Mouse (Mus musculus): Measurements from ENCODE around the gene Clk4. TPM values are rescaled to one million over a fixed set of nuclear protein-coding genes. Genes with fewer than 3 reads are reported as not detected.

Clk4 gene
- polyA plus RNA-seq (2012), result 1.3 and 1.6 TPM in 2 replicates

DNA sequence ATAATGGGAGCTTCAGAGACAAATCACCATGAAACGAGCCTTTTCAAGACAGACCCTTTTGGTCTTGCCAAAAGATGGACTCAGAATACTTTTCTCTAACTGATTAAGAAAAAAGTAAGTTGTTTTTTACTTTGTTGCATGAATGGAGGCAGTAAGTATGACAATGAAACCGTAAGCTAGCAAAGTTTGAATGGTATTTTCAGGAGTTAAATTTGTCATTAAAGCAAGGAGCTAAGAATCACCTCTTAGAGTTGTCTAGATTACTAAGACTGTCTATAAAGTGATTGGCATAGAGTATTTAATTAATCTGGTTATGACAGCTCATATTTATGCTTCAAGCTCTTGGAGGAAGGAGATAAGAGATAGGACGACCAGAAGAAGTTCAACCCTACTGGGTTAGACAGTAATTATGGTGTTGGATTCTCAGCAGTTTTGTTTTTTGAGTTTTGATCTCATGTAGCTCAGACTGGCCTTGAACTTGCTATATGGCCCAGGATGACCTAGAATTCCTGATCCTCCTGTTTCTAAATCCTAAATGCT, at the start of gene Clk4:
Gene Clk4 (plus strand): TSS at position 51 of the 540 bp plus-strand sequence.
- TF ChIP-seq GATA1 (IDR thresholded peaks at IDR 0.05; ENCODE audit: low read length), result no peak

DNA sequence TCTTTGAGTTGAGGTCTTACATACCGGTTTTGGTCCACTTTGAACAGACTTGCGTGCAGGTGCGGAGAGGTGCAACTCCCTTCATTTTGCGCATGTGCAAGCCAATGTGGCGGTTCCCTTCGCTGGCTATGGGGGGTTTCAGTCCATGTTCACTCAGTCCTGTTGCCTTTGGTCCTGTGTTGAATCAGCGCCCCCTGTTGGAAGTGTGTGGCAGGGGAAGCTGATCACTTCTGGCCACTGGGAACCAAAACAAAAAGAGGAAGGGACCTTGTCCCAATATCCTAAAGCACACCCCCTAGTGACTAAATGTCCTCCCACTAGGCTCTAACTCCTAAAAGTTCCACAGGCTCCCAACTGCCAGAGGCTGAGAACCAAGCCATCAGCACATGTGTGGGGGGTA, 47.5 kb upstream of the Clk4 start:
- TF ChIP-seq GATA1 (IDR thresholded peaks at IDR 0.05; ENCODE audit: low read length), result no peak

DNA sequence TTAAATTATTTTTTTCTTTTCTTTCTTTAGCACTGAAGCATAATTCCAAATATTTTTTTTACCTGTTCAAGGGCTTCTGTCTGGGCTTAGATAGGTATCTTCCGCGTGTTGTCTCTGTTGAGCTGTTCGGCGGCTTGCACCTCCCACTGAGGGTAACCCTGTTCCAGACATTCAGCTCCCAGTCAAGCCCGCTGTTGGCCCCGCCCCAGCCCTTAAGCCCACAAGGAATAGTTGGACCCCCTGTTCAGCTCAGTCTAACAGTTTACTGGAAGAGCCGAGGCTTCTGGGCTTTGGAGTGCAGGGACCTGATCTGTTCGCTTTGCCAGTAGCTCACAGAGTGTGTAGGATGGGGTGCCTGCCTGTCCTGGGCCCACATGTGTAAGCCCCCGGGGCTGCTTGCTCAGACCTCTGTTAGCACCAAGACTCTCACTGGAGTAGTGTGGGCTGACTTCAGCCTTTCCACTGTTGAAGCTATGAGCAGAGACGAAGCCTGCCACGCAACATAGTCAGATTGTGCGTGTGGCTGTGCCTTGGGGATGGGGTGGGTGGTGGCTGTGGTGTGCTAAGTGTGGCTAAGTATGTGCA, 42.0 kb upstream of the Clk4 start:
- no peak for TF ChIP-seq GATA1 (IDR thresholded peaks at IDR 0.05; ENCODE audit: low read length)

DNA sequence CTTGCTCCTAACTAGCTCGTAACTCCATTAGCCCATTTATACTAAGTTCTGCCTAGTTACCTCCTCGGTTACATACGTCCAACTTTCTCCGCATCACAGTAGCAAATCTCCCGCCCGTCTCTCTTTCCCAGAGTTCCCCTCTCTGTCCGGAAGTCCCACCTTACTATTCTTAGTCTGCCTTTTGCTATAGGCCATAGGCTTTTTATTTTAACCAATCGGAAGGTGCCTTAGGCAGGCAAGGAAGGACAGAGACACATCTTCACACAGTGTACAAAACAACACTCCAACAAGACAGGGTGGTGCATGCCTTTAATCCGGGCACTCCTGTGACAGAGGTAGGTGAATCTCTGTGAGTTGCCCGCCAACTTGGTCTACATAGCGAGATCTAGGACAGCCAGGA, 41.2 kb upstream of the Clk4 start, which contains the start of gene Gm12569:
Gene Gm12569 (plus strand): TSS at position 166 of the 400 bp plus-strand sequence.
- TF ChIP-seq GATA1 (IDR thresholded peaks at IDR 0.05; ENCODE audit: low read length), result no peak

DNA sequence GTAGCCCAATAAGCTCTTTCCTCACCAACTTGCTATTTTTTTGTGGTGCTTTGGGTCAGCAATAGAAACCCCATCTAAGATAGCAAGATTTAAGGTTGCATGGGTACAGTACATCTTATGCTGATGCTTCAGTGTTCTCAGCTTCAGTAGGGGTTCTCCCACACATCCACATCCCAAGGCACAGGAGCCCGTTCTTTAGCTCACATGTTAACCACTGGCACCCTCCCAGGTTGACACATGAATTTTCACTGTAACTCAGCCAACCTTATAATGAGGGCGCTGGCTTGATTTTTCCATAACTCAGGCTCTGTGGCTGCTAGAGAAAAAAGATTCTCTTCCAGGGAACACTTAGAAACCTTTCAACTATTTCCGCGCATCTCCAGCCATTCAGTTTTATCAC, 34.4 kb upstream of the Clk4 start:
- no peak for TF ChIP-seq GATA1 (IDR thresholded peaks at IDR 0.05; ENCODE audit: low read length)

DNA sequence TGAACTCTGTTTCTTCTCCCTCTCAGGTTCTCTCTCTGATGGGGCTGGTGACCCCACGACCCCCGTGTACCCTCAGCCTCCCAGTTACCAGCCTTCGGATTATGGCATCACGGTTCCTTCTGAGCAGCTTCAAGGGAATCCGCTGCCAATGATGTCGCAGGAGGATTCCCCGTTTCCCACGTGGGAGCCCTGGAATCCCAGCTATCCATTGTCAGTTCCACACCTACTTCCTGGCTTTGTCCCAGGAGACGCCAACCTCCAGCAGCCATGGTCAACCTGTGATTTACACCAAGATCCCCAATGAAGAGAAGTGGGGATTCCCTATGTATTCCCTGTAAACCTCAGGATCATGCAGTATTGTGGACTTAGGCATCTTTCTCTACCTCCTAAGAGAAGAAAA, 26.9 kb upstream of the Clk4 start:
- no peak for TF ChIP-seq GATA1 (IDR thresholded peaks at IDR 0.05; ENCODE audit: low read length)

DNA sequence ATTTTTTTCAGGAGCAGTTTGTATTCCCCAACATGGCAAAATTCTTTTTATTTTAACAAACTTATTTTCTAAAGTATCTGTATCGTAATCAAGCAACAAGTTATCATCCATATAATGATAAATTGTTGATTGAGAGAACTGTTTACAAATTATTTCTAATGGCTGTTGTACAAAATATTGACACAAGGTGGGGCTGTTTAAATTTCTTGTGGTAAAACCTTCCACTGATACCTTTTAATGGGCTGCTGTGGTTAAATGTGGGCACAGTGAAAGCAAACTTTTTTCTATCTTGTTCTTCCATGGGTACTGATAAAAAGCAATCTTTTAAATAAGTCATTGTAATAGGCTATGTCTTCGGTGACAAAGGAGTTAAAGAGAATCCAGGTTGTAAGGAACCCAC, 18.6 kb upstream of the Clk4 start:
- TF ChIP-seq GATA1 (IDR thresholded peaks at IDR 0.05; ENCODE audit: low read length), result no peak

DNA sequence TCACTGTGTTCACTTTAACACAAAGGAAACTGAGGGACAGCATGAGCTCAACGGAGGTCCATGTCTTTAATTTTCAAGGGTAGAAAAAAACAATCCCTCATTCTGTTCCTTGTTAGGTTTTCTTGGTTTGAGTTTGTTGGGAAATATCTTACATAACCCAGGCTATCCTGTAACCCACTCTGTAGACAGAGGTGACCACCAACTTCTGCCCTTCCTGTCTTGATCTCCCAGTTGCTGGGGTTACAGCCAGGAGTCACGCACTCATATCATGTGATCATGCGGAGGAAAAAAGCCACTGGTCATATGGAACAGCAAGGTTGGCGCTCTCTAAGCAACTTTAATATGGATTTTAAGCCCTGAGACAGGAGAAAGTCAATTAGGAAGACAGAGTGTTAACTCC, 4.5 kb upstream of the Clk4 start:
- no peak for TF ChIP-seq GATA1 (IDR thresholded peaks at IDR 0.05; ENCODE audit: low read length)

DNA sequence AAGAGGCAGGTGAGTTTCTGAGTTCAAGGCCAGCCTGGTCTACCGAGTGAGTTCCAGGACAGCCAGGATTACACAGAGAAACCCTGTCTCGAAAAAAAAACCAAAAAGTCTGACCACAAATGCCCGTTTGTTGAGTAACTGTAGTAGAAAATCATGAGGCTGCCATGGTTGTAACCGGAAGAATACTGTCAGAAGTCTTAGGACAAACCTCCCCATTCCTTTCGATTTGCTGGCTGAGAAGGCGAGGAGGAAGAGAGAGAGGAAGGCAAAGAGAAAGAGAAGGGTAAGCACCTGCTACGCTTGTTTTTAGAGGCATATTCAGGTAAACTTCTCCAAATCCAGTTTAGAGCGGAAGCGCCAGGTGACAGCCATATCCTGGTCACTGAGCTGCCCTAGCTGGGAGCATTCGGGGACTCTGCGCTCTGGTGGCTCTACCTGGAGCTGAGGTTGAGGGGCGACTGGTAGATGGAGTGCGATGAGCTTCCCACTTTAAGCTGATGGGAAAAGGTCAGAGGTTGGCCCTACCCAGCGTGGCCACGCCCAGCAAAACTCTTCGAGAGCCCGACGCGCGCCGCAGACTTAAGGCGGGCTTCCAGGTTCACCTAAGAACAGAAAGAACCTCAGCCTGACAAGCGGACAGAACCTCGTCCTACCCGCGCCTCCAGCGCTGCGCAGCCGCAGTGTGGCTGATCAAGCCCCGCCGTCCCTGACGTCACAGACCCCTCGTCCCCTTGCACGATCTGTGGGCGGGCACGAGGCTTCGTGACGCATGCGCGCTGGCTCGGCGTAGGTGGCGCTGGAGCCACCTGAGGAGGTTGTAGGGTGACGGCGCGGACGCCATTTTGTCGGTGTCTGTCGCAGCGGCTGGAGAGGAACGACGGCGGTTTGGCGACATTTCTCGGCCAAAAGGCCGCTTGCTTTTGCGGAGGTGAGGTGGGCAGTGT, 1.1 kb downstream of the Clk4 start, which contains the start of gene BC049762:
Gene BC049762 (minus strand): TSS at position 705 of the 944 bp plus-strand sequence.
- TF ChIP-seq GATA1 (IDR thresholded peaks at IDR 0.05; ENCODE audit: low read length), result no peak

DNA sequence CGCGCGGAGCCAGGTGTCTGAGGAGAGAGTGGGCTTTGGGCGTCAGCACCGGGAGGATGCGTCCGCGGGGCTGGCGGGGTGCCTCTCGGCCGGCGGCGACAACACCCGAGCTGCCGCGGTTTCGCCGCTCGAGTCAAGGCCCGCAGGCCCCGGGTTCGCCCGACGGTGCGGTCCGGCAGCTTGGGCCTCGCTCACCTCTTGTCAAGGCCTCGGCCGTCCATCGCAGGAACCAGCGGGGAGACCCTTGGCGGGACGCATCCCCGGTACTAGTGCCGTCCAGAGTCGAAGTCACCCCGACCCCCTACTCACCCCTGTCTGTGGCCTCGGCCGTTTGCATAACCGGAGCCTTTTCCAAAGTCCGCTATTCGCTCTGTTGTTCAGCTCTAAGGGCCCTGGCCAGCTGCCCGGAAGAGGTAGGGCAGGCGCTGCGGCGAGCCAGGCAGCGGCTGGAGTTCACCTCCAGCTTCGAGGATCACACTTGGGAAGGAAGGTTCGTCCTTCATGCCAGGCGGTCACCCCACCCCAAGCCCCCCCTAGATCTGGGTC, 1.8 kb downstream of the Clk4 start:
- TF ChIP-seq GATA1 (IDR thresholded peaks at IDR 0.05; ENCODE audit: low read length), result no peak

DNA sequence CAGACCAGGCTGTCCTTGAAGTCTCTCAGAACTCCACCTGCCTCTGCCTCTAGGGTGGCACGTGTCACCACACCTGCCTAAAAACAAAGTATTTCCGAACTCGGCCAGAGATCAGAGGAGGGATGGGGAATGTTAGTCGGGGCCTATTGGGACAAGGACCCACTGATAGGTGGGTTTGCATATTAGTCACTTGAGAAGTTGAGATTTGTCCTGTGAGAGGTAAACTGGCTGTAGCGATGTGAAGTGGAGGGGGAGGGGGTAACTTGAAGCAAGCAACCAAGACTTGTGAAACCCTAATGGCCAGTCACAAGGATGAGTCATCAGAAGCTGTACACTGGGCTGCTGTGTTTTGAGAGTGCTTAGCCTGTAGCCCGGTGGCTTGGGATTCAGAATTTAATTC, 2.8 kb downstream of the Clk4 start:
- TF ChIP-seq GATA1 (IDR thresholded peaks at IDR 0.05; ENCODE audit: low read length), result no peak

DNA sequence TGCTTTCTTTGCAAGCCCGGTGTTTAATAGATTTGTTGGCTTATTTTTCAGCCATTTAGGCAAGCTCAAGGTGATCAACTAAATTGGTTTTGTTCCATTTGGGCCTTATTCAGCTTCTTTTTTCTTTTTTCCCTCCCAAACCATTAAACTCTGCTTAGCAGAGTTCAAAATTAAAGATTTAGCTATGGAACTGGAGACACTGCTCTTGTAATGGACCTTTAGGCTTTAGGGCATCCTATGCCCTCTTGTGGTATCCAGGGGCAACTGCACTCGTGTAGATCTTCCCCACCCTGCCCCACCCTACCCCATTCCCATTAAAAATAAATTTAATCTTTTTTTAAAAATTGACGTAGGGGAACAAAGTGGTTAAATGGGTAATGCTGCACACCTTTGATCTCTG, 3.8 kb downstream of the Clk4 start:
- TF ChIP-seq GATA1 (IDR thresholded peaks at IDR 0.05; ENCODE audit: low read length), result no peak

DNA sequence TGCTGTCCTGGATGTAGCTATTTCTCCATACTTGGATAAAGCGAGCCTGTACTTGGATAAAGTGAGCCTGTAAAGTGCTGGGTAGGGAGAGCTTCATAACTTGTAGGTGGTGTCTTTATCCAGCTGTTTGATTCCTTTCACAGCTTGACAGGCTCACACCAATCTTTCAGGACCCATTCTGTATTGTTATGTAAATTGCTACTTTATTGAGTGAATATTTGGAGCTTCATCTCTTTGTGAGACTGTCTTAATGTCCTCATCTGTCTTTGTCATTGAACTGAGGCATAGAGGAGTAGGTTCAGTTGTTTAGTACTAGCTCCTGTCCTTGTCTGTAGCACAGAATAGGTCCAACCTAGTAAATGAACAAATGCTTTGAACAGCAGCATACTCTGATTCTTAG, 12.9 kb downstream of the Clk4 start:
- TF ChIP-seq GATA1 (IDR thresholded peaks at IDR 0.05; ENCODE audit: low read length), result no peak

DNA sequence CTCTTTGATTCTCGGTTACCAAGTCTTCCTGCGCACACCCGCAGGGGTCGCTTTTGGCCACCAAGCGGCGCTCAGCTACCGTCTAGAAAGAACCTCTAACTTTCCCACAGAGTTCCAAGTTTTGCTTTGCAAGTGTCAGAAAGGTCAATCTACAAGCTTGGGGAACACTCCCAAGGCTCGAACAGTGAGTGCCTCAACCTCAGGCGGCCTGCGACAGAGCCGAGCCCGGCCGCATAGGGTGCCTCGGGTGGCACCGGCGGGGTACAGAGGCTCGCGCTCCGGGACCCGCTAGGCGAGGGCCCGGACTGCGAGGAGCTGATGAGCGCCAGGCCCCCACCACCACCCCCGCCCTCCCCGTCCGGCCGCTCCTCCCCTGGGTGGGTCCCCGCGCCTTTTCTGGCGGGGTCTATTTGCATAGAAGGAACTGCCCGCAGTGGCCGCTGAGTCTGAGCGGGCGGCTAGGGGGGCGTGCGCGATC, 28.1 kb downstream of the Clk4 start, which contains the start of gene Col23a1:
Gene Col23a1 (plus strand): TSS at position 357 of the 478 bp plus-strand sequence.
- TF ChIP-seq GATA1 (IDR thresholded peaks at IDR 0.05; ENCODE audit: low read length), result no peak

DNA sequence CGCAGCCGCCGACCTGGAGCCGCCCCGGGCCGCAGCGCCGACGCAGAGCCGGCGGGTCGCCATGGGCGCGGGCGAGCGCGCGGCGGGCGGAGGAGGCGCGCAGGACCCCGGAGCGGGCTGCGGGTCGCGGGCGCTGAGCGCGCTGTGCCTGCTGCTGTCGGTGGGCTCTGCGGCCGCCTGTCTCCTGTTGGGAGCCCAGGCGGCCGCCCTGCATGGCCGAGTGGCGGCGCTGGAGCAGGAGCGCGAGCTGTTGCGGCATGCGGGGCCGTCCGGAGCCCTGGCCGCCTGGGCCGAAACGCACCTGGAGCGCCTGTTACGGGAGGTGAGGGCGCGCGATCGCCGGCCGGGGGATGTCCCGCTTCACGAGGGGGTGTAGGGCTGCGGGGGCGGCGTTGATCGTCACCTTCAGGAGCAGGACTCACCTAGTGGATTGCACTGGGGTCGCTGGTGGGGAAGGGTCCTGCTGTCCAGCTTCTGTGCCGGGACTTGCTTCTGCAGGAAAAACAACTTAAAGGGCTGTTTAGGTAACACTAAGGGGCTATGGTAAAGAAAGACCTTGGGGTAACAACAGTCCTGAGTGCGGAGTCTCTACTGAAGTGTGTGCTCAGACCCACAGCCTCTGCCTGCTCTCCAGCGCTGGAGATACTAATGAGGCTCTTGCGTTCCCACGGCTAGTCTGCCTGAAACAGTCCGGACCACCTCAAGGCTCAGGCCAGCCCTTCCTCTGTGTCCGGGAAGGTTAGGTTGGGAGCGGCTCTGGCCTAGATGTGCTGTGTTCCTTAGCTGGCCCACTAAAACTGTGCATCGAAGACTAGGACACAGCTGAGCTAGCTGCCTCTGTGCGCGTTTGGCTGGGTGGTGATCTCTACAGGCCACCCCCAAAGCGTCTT, 28.8 kb downstream of the Clk4 start:
- no peak for TF ChIP-seq GATA1 (IDR thresholded peaks at IDR 0.05; ENCODE audit: low read length)
